Mouse (Mus musculus) cerebellum, adult 9-11 months (tissue): ENCODE data around the gene Dgkd.

Source experiments
- DNase-seq: peaks from one replicate; pipeline ENCODE4 v3.0.0; 2022

The Dgkd gene

DNA sequence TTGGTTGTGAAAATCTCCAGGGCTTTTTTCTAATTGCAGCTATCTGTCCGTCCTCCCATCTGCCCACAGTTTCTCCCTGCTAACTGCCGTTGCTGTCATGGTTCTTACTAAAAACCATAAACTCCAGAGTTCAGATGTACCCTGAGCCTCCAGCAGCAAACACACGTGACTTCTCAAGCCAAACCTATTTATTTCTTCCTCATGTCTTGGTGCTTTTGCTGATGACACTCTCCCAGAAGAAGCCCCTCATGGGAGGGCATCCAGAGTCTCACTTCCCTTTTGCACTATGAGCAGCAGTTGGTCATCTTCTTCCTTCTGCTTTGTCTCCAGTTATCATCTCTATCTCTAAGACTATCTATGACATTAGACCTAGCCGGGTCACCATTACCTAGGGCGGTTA, 3.8 kb upstream of the Dgkd start:
- no peak for DNase-seq

DNA sequence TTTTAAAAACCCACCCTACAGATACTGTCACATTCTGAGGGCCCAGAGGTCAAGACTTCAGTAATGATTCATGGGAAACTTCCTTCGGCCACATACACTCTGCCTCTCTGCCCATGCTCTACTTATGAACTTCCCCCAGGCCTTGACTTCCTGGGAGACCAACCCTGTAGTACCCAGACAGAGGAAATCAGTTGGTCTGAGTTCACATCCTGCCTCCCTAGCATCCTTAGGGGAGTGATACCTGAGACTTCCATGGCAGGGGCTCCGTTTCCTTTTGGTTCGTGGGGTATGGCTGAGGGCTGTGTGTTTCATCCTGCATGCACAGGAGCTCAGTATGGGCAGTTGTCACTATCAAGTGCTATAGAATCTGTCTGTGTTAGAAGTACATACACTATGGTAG, 1.7 kb upstream of the Dgkd start:
- DNase-seq, result no peak

DNA sequence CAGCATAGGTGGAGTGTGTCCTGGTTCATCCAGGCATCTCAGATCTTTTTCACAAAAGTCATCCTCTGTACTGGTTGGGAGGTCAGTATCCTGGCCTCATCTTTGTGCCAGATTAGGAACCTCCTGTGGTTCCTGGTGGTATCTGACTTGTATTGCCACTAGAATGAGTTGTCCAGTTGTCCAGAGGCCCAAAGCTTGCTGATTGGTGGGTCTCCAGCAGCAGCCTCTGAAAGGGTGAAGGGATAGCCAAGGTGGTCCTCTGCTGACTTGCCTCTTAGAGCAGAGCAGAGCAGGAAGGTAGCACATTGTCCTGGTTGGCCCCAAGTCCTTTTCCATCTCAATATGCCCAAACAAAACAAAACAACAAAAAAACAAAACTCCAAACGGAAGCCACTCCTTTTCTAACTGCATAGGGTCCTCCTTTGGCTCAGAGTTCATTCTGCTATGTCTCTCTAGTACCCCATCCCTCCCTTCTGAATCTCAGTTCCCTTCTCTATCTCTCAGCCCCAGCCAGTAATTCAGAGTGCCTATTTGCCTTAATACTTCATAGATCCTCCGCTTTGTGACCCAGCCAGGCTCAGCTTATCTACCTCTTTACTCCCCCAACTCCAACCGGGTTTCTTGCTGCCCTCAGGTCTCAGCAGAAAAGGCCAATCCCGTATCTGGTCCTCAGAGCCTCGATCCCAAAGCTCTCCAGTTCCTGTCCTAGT, 851 bp upstream of the Dgkd start:
- peak; percentile 49 for DNase-seq

GRCm38 (mm10) chr1:87853601-87854361, 694 bp downstream of the Dgkd start:
- peak; percentile 97 for DNase-seq

DNA sequence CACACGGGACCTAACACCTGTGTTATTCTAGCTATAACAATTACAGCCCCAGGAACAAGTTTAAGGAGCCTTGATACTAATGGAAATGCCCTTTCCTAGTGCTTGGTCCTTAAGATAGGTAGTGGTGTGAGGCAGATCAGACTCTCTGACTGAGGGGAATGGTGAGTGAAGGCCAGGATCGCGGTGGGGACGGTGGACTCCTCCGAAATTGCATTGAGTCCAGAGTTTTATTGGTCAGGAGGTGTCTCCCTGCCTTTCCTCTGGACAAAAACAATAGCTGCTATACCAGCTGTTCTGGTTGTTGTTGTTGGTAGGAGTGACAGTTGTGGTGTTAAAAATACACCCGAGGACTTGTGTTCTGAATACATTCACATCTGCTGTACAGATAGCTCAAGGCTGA, 1.3 kb downstream of the Dgkd start:
- no peak for DNase-seq

GRCm38 (mm10) chr1:87854851-87855251, 1.8 kb downstream of the Dgkd start:
- peak; percentile 70 for DNase-seq

DNA sequence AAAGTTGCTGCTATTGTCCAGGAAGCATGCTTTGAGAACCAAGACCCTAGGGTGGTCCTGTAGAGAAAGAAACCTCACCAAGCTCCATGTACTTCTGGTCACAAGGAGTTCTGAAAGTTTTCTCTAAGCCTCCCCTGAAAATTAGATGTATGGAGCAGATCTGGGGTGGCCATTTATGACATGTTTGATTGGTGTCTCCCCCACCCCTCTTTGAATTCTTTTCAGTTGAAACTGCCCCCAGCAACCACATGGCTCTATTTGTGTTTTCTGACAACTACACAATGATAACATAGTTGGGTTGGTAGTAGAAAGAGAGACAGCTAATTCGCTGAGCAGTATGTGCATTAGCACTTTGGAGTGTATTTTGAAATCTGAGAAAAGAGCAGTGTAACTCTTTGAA, 2.4 kb downstream of the Dgkd start:
- DNase-seq, result no peak

- DNase-seq, result no peak
Observed at GRCm38 (mm10) chr1:87856823-87857222, 3.7 kb downstream of the Dgkd start.

DNA sequence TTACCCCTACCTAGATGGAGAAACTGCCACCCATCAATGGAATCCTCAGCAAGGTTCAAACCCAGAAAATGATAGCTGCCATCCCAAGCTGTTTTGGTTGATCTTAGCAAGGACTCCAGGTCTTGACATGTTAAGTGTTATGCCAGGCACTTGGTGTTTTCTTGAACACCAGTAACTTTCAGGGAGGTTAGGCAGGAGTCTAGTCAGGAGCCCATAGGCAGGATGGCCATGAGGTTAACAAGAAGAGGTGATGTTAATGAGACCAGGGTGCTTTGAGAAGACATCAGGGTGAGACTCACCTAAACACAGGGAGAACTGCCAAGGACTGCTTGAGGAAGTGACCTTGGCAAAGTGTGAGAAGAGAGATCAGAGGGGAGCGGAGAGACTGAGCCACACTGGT, 4.9 kb downstream of the Dgkd start:
- DNase-seq, result no peak

GRCm38 (mm10) chr1:87858529-87858928, 5.4 kb downstream of the Dgkd start:
- DNase-seq, result no peak

GRCm38 (mm10) chr1:87863602-87864001, 10.5 kb downstream of the Dgkd start:
- DNase-seq, result peak; percentile 57

GRCm38 (mm10) chr1:87864889-87865288, 11.8 kb downstream of the Dgkd start:
- DNase-seq, result no peak

DNA sequence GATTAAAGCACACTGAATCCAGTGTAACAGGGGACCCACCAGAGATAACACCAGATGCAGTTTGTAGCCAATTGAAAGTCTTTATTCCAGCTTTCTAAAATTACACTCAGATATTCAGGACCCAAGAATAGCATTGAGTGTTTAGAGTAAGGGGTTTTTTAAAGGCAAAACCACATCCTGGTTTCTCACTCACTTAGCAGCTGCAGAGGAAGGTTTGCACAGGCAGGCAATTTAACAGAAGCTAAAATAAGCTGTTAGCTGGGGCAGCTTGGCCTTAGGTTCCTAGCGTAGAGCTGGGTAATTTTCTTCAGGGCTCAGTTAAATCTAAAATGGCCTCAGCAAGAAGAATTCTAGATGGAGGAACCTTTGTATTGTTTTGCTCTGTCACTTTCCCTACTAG, 13.6 kb downstream of the Dgkd start:
- no peak for DNase-seq

DNA sequence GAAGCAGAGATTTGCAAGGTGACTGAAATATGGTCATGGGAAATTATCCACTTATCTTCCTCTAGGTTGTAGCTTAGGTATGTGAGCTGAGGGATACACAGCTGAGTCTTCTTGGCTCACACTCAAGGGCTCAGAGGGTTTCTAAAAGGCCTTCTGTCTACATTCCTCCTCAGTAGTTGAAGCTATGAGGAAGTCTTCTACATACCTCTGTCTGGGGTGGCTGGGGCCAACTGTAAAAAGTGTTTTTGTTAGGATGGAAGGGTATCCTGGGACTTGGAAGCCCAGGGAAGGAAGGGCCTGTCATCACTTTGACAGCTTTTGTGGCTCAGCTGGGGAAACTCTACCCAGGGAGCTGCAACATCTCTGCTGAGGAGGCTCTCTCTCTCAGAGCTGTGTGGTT, 18.5 kb downstream of the Dgkd start:
- DNase-seq, result peak; percentile 70

DNA sequence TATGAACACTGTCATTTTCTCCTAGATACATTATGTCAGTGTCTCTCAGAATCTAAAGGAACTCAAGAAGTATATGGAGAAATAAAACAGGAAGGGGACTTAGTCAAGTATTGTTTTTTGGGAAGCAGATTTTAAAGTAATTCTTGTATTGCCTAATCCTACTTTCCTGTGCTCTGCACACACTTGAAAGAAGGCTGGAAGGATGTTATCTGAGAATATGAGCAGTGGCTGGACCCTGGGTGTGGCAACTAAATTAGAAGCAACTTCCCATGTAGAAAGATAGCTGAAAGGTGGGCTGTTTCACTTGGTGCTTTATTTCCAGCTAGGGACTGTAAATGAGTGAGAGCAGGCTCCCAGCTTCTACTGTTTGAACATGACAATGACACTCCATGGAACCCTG, 20.0 kb downstream of the Dgkd start:
- DNase-seq, result no peak

DNA sequence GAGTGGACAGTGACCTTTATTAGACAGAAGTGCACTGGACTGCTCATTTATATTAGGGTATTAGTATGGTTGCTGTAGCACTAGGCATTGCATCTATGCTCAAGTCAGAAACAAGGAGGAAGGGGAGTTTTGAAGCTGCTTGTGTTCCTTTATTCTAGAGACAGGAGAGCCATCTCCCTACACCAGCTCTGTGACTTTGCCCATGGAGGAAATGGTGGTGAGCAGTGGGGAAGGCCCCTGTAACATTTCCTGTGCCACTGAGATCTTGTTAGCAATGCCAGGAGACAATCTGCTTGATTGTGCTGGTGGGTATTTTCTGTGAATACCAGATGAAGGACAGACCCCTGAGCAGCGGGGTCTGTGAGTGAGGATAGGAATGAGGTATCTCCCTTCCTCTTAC, 23.0 kb downstream of the Dgkd start:
- DNase-seq, result no peak

DNA sequence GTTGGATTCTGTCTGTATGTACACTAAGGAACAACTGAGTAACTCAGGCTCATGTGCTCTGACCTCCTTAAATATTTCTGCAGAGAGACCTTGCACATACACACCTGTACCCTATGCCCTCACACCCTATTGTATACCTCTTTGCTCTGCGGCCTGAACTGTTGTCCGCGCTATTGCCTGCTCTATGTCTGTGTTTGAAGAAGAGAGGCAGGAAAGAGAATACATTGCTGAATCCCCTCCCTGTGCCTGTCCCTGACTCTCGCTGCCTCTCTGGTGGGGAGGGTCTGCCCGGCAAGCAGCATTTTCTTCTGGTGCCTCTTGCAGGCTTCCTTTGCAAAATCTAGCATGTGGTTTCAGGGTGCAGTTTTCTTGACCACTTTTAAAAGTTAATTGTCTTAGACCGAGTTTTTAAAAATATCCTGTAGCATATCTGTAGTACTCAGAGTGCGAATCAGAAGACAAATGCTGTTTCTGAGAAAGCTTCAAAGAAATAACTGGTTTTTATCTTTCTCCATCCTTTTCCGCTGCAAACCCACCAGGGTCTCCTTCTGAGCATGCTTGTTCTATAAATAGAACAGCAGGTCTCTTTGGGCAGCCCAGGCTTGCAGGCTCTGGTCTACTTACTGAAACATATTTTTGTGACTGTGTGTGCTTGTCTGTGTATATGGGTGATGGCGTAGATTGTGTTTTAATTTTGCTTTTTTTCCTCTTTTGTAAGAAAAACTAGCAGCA, 24.6 kb downstream of the Dgkd start:
- no peak for DNase-seq

GRCm38 (mm10) chr1:87879034-87879433, 25.9 kb downstream of the Dgkd start:
- DNase-seq, result no peak

- peak; percentile 89 for DNase-seq
Observed at GRCm38 (mm10) chr1:87879494-87880325, 26.6 kb downstream of the Dgkd start.

GRCm38 (mm10) chr1:87880326-87880627, 27.2 kb downstream of the Dgkd start:
- no peak for DNase-seq

DNA sequence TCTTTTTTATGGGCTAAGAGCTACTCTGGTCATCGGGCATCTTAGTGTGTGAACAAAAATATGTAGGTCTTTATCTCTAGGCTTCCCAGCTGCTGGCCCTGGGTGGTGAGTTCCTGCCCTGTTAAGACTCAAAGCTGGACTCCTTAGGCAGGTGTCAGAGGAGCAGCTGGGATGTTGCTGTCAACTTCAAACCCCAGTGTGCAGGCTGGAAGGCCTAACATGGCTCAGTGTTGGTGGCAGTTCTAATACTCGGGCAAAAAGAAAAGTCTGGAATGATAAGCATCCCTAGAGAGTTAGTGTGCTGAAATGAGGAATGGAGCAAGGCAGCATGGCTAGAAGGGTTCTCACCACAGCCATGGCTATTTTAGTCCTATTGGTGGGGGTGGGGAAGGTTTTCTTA, 27.8 kb downstream of the Dgkd start:
- DNase-seq, result no peak

DNA sequence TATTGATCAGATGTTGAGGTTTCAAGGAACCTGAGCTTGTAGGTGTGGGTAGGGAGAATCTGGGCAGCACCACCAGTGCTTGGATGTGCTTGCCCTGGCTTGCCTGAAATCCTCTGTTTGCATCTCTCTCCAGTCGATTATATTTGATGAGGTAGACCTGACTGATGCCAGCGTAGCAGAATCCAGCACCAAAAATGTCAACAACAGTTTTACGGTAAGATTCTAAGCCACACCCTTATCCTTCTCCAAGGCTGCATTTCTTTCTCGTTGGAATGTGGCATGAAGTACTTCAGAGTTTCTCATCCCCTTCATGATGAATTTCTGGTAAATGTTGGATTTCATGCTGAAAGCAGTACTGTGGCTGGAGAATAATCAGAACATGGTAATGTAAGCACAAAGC, 28.6 kb downstream of the Dgkd start:
- no peak for DNase-seq

GRCm38 (mm10) chr1:87882554-87882953, 29.5 kb downstream of the Dgkd start:
- DNase-seq, result no peak
